Mouse (Mus musculus) megakaryocyte, embryonic 14.5 days (primary cell): ENCODE data around the gene Gm29133. TPM values are rescaled to one million over a fixed set of nuclear protein-coding genes. Genes with fewer than 3 reads are reported as not detected.

Experiments
- H3K27me3 ChIP-seq: replicated peaks from 2 replicates; pipeline ENCODE3; 2012; ENCODE audit warnings: inconsistent platforms
- H3K36me3 ChIP-seq: replicated peaks from 2 replicates; pipeline ENCODE3; 2012; ENCODE audit warnings: low read length, inconsistent platforms, mixed read lengths
- H3K4me1 ChIP-seq: 2 replicates; pipeline ENCODE4 v1.6.1; 2012; ENCODE audit warnings: inconsistent platforms
- H3K4me3 ChIP-seq: replicated peaks from 2 replicates; pipeline ENCODE3; 2012; ENCODE audit warnings: moderate library complexity, mild to moderate bottlenecking, inconsistent platforms
- H3K9me3 ChIP-seq: 2 replicates; pipeline ENCODE4 v1.6.1; 2012; ENCODE audit warnings: inconsistent platforms
- FLI1 ChIP-seq: IDR thresholded peaks from 2 replicates; pipeline ENCODE4 v1.6.1; 2012; ENCODE audit warnings: low read length, inconsistent platforms, mixed read lengths
- GATA1 ChIP-seq: IDR thresholded peaks from 3 replicates; pipeline ENCODE4 v1.6.1; 2012; ENCODE audit warnings: mixed read lengths, low read length, inconsistent platforms, borderline replicate concordance
- polyA plus RNA-seq: library from polyadenylated mRNA; stranded (reverse); fragments of >175 nt; gene quantifications from 2 replicates; pipeline ENCODE4 v1.2.3, GENCODE M21; 2012; ENCODE audit warnings: low replicate concordance; ENCODE audit not compliant: insufficient read depth

Gene Gm29133
- not detected in 2 replicates for polyA plus RNA-seq

DNA sequence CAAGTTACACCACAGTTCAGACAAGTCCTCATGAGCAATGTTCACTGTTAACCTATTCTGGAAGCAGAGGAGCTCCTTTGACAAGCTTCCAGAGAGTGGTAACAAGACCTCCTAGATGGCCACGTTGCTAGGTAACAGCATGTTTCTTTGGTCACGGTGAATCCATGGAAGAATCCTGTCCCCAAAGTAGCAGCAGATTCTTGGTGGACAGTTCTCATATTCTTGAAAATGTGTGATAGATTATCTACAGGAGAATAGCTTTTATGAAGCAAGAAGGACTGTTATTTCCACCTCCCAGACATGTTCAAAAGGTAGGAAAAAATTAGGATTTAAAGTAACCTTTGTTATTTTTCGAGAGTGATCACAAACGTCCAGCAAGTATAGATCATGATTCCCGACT is at the start of gene Gm29133:
Gm29133 (plus strand) TSS at position 301 of the 400 bp plus-strand sequence.
- Histone ChIP-seq H3K9me3 (no peaks in the 10 kb centered on the region), H3K4me3 (no peak within 1 kb of the TSS), H3K4me1 (peaks cover 9% of the 10 kb centered on the region; the same call in 1 of the 2 replicates), H3K27me3 (peaks cover 7% of the 10 kb centered on the region), H3K36me3 (no peaks in the 10 kb centered on the region)
- TF ChIP-seq GATA1 = no peak
- no peak for TF ChIP-seq FLI1

GRCm38 (mm10) chr3:75699088-75699487 is 48.9 kb upstream of the Gm29133 start:
- H3K27me3 ChIP-seq = no peaks in the 10 kb centered on the region
- no peaks in the 10 kb centered on the region for H3K36me3 ChIP-seq
- no peak for TF ChIP-seq FLI1
- TF ChIP-seq GATA1 = no peak
- H3K4me3 ChIP-seq = no peak overlapping the region
- no peaks in the 10 kb centered on the region for H3K9me3 ChIP-seq
- peaks cover 14% of the 10 kb centered on the region for H3K4me1 ChIP-seq

- Histone ChIP-seq H3K27me3 (no peaks in the 10 kb centered on the region), H3K36me3 (no peaks in the 10 kb centered on the region), H3K9me3 (no peaks in the 10 kb centered on the region), H3K4me1 (peaks cover 13% of the 10 kb centered on the region), H3K4me3 (no peak overlapping the region)
- TF ChIP-seq GATA1 (no peak), FLI1 (no peak)
Observed at GRCm38 (mm10) chr3:75701336-75701735, 46.7 kb upstream of the Gm29133 start.

DNA sequence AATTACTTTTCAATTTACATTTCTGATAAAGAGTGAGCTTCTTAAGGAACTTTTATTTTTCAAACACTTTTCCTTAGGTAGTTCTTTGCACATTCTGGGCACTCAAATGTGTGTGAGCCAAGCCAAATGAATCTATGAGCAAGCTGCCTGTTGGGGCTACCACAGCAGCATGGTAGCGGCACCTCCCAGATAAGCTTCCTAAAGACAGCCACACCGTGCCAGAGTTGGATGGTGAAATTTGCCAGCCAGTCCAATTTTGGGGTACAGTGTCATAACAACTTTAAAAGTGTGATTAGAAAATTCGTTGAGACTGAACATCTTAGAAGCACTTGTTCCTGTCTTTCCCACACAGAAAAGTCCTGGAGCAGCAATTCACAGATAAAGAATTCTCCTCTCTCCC is 41.5 kb upstream of the Gm29133 start:
- no peaks in the 10 kb centered on the region for H3K27me3 ChIP-seq
- no peak overlapping the region for H3K4me3 ChIP-seq
- no peaks in the 10 kb centered on the region for H3K36me3 ChIP-seq
- no peaks in the 10 kb centered on the region for H3K9me3 ChIP-seq
- H3K4me1 ChIP-seq = peaks cover 11% of the 10 kb centered on the region
- TF ChIP-seq GATA1 = no peak

- H3K4me1 ChIP-seq = no peaks in the 10 kb centered on the region
- H3K27me3 ChIP-seq = no peaks in the 10 kb centered on the region
- TF ChIP-seq GATA1 (no peak), FLI1 (no peak)
- H3K4me3 ChIP-seq = no peak overlapping the region
- H3K9me3 ChIP-seq = no peaks in the 10 kb centered on the region
- no peaks in the 10 kb centered on the region for H3K36me3 ChIP-seq
Observed at GRCm38 (mm10) chr3:75713678-75714295, 34.2 kb upstream of the Gm29133 start.

DNA sequence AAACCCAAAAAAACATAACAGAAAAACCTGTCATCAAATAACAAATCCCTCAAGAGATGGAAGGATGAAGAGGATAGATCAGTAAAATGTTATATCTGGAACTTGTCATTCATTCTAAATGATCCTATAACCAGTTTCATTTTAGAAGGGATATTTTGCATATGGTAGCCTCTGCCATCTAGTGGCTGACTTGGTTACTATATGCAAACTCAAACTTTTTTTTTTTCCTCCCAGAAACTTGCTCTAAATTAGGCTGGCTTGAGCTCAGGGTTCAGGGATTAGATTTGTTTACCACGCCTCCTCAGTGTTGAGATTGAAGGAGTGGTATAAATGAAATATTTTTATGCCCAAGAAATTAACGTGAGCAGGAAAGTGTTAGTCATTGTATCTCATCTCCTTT is 27.3 kb upstream of the Gm29133 start:
- no peak for TF ChIP-seq GATA1
- TF ChIP-seq FLI1 = no peak
- H3K4me3 ChIP-seq = no peak overlapping the region
- H3K4me1 ChIP-seq = peaks cover 16% of the 10 kb centered on the region
- no peaks in the 10 kb centered on the region for H3K9me3 ChIP-seq
- H3K27me3 ChIP-seq = no peaks in the 10 kb centered on the region
- H3K36me3 ChIP-seq = no peaks in the 10 kb centered on the region

- H3K36me3 ChIP-seq = no peaks in the 10 kb centered on the region
- H3K9me3 ChIP-seq = peaks cover 7% of the 10 kb centered on the region
- peaks cover 18% of the 10 kb centered on the region for H3K4me1 ChIP-seq
- H3K27me3 ChIP-seq = no peaks in the 10 kb centered on the region
- TF ChIP-seq FLI1 (no peak), GATA1 (no peak)
- peak overlapping the region; percentile 55 for H3K4me3 ChIP-seq
Observed at GRCm38 (mm10) chr3:75730982-75731600, 16.9 kb upstream of the Gm29133 start.

DNA sequence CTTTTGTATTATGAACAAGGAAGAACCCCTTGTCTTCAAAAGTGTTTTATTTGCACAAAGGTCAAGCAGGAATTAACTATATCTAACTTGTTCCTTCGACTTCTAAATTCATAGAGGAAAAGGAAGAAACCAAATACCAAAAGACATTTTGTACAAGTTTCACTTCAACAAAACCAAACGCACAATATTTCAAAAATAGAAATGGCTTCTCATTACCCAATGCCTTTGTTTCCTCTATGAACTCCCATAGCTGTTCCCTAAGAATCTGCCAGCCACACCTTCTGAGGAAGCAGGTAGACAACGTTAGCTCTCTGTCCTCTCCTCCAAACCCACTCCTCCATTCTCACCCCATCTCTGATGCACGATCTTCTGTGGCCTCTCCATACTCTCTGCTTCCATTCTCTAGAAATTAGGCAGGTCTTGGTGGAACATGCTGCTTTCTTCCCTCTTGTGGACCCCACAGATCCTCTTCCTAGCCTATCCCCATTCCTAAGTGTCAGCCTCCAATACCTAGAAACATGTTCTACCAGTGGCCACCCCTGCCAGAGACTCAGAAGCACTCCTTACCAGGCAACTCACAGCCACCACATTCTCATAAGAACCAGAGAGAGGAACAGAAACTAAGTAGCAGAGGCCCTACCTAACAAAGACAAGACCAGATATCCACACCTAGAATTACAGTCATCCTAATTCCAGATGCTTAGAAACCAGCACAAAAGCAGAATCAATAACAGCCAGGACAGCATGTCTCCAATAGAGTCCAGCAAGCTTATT is 4.1 kb upstream of the Gm29133 start:
- H3K4me3 ChIP-seq = no peak overlapping the region
- peaks cover 9% of the 10 kb centered on the region; the same call in 1 of the 2 replicates for H3K4me1 ChIP-seq
- no peaks in the 10 kb centered on the region for H3K9me3 ChIP-seq
- H3K36me3 ChIP-seq = no peaks in the 10 kb centered on the region
- TF ChIP-seq GATA1 (no peak), FLI1 (no peak)
- peaks cover 7% of the 10 kb centered on the region for H3K27me3 ChIP-seq

DNA sequence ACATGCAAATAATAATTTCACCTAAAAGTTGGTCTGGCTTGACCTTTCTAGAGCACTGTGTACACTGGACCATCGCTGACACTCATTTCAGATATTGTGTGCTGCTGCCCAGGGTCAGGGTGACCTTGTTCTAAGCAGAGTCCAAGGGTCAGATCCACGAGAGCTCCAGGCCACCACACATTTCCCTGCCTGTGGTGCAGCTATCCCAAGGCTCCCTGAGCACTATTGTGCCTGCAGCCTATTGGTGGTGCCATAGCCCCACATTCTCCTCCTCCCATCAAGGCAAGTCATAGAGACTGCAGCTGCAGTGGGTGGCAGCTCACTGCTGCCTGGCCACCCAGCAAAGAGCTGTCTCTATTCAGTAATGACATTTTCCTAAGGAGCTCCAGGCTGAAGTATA is 2.7 kb upstream of the Gm29133 start:
- H3K9me3 ChIP-seq = no peaks in the 10 kb centered on the region
- TF ChIP-seq GATA1 (no peak), FLI1 (no peak)
- H3K27me3 ChIP-seq = peaks cover 7% of the 10 kb centered on the region

DNA sequence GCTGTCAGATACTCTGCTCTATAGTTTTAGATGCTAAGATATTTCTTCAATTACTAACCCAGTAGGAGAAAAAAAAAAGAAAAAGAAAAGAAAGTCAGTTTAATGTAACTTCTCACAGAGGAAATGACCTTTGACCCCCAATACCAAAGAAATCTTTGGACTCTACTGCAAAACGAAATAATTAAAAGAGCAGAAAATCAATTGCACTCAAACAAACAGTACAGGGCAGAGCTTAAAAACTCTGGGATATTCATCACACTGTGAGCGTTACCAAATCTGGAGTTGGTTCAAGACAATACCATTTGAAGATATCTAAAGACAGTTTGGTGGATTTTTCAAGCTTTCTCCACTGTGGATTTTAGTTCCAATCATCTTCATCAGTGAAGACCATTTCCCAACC is 15.4 kb downstream of the Gm29133 start:
- H3K9me3 ChIP-seq = no peaks in the 10 kb centered on the region
- no peaks in the 10 kb centered on the region for H3K27me3 ChIP-seq
- TF ChIP-seq FLI1 (no peak), GATA1 (no peak)

More for the DNA sequence above, 2.7 kb upstream of the Gm29133 start:
- Histone ChIP-seq H3K4me1 (peaks cover 9% of the 10 kb centered on the region; the same call in 1 of the 2 replicates), H3K36me3 (no peaks in the 10 kb centered on the region), H3K4me3 (no peak overlapping the region)

More for the DNA sequence above, 15.4 kb downstream of the Gm29133 start:
- no peak overlapping the region for H3K4me3 ChIP-seq
- H3K36me3 ChIP-seq = no peaks in the 10 kb centered on the region
- H3K4me1 ChIP-seq = 0 out of 2 replicates have a peak, but pooled peaks cover 5% of the 10 kb centered on the region
